Mouse (Mus musculus): ENCODE data around the gene Ttc13.

Ttc13 gene

DNA sequence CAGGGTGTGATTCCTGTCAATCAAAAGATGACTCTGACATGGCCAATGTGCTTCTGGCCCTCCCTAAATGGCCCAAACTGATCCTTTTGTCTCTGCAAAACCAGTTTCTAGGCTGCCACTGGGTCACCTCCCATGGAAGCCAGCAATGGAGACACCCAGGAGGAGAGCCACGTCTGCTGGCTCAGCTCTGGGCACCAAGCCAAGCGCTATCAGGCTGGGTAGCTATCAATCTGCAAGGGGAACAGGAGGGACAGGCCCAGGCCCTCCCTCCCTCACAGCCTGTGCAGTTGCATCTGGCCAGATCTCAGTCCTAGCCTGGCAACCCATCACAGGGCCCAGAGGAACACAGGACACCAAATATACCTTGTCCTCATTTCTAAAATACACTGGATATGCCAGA lies 63.4 kb downstream of the Ttc13 start:
- no peak for DNase-seq (ENCODE audit: low read depth, low spot score)

DNA sequence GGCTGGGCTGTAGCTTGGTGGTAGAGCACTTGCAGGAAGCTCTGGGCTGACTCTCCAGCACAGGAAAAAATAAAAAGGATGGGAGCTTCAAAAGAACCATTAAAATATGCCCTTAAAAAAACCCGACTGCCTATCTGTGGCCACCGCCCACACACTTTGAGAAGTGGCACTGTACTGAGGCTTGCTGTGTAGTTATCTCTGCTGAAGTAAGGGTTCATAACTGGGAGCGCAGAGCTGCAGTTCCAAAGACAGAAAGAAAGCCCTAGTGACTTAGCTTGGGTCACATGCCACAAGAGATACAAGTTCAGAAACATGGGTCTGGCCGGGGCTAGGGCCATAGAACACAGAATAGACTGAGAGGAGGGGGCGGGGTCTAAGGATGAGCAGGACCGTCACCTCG lies 63.8 kb downstream of the Ttc13 start:
- DNase-seq (ENCODE audit: low read depth, low spot score): no peak

DNA sequence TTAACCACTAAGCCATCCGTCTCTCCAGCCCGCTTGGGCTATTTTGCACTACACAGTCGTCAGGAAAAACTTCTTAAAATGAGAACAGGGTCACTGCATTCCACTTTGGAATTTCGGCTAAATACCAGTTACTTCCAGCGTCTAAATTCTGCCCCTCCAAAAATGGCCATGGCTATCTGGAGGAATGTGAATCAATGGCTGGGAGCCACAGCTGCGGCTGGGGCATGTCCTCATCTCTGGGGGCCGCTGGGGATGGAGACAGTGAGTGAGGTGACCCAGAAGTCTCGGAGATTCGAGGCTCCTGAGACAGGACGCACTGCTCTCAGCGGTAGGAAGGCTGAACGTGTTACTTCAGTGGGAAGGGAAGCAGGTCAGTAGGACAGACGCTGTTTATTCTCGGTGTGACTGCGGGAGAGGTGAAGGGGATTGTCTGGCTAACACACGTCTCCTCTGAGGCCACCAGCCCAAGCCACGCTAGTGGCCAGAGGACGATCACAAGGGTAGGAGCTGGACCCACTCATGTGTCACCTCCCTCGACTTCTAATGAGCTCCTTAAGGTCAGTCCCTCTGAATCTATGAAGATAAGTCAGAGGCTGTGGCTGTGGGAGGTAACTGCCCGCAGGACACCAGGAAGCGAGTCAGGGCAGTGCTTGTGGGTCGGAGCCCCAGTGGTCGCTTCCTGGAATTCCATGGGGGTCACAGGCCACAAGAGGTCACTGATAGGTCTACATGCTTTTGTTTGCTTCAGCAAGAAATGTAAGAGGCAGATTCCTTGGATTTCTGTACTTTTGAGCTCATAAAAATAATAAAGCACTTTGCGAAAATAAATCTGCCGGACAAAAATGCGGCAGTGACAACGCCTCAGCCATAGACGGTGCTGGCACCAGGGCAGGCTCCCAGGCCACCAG lies 68.0 kb downstream of the Ttc13 start:
- DNase-seq (ENCODE audit: low read depth, low spot score): no peak

DNA sequence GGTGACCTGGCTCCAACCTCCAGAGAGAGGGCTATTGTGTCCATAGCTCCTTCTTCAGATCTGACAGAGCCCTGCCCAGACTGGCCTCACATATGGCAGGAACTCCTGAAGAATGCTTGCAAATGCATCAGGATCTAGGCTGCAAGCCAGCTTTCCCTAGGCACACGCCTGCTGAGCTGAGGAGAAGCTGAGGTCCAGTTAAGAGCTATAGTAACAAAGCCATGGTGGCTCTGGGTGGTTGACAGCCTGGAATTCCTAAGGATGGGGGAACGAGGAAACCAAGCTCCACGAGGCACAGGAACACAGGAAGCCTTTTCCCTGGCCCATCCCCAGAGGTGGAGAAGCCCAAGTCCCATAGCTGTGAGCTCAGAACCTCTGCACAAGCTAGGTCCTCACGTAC lies 69.2 kb downstream of the Ttc13 start:
- no peak for DNase-seq (ENCODE audit: low read depth, low spot score)

DNA sequence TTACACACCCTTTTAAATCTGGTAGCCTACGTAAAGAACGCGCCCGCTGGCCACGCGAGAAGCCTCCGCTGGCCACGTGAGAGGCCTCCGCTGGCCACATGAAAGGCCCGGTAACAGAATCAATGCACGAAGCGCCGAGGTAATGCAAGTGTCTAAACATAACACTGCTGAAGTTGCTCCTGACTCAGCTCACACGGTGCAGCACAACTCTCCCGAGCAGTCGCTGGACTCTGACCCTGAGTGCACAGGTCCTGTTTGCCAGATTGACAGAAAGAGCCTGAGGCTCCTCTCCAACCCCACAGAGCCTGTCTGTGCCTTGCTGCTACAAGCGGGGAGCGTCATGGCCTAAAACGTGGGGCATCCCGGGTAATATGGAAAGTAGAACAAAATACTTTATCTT lies 70.0 kb downstream of the Ttc13 start:
- no peak for DNase-seq (ENCODE audit: low read depth, low spot score)

DNA sequence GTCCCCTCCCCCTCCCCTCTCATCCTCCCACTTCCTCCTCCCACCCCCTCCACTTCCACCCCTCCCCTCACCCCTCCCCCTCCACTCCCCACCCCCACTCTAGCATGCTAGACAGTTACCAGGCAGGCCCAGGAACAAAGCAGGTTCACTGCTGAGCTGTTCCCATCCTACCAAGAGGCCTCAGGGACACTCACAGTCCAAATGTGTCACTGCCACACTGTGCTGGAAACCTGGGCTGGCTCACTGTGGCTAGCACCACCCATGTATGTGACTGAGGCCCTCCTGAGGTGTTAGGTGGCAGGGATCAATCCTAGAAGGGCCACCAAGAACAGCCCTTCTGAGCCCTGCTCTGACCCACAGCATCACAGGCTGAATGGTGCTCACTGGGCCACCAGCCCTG lies 73.5 kb downstream of the Ttc13 start:
- no peak for DNase-seq (ENCODE audit: low read depth, low spot score)

DNA sequence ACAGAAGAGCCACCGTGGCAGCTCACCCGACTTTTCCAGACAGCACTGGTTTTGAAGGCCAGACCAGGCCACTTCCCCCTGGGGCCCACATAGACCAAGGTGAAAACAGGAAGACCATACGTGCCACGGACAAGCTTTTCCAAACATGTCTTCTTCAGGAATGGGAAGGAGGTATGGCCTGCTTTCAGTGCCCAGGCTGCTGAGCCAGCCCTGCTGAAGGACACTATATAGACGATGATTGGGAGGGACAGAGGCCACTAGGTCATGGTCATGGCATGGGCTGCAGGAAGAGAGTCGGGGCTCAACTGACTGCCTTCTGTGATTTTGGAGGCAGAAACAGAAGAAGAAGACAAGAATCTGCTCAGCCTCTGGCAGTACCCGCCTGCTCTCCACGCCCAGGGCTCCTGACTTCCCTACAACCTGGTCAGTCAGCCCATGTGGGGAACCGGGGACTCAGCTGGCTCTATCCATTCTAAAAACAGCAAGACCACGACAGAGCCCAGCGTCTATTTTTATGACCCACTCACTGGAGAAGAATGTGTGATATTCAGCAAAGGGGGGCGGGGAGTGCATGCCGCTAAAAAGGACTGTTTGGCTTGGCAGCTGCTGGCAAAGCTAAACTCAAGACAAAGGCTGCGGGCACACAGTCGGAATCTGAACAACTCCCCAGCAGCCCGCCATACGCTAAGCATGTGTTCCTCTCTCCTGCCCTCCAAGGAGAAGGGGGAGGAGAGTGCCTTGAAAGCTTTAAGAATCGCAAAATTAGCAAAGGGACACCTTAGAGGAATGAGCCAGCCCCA lies 78.0 kb downstream of the Ttc13 start:
- DNase-seq (ENCODE audit: low read depth, low spot score): no peak

DNA sequence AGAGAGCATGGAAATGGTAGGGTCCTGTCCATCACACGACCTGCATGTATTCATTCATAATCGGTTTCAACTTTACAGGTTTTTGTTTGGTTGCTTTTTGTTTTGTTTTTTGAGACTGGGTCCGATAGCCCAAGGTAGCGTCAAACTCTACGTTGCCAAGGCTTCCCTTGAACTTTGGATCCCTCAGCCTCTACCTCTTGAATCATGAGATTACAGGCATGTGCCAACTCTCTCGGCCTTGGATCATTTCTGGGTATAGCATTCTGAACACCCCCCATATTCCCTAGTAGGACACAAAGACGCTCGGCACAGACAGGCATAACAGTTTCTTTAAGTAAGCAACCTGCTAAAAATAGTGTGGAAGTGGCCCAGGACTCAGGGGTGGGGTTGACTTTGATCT lies 80.2 kb downstream of the Ttc13 start:
- DNase-seq (ENCODE audit: low read depth, low spot score): no peak

DNA sequence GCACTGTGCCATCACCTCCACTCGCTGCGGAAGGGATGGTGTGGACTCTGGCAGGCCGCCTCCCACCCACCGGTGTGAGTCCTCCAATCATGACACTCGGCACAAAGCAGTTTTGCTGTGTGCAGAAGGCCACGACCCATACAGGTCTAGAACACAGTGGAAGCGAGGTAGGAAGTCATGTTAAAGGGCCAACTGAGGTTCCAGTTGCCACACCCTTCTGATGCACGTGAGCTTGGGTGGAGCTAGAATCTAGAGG lies 86.6 kb downstream of the Ttc13 start:
- DNase-seq (ENCODE audit: low read depth, low spot score): no peak

DNA sequence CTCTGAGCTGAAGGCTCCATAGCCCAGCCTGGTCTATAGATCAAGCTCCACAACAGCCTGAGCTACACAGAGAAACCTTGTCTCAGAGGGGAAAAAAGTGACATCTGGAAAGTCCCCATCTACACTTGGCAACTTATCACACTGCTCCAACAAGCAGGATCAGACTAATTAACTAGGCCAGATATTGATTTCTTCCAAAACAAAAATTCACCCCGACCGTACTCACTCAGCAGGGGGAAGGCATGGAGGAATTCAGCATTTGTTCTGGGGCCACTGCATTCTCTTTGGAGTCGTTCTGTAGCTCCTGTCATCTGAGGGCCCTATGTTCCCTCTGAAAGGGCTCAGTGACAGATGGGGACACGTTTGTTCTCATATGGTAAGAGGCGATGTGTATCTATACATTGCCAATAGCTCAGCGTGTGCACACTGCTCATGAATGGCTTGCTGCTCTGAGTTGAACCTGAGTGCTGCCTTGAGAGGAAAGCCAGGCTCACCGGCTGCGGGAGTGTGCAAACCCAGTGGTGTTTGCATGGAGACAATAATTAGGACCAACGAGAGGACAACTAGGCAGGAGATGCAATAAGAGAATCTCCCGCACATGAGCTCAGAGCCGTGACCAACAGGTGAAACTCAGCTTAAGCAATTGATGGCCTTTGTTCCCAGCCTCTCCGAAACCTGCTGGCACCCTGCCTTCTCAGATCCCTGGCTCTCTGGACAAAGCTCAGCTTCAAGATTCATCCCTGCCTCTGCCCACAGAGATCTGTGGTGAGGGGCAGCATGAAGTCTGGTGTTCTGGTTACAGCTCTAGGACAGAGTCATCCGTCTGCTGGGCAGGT lies 87.2 kb downstream of the Ttc13 start:
- DNase-seq (ENCODE audit: low read depth, low spot score): no peak

DNA sequence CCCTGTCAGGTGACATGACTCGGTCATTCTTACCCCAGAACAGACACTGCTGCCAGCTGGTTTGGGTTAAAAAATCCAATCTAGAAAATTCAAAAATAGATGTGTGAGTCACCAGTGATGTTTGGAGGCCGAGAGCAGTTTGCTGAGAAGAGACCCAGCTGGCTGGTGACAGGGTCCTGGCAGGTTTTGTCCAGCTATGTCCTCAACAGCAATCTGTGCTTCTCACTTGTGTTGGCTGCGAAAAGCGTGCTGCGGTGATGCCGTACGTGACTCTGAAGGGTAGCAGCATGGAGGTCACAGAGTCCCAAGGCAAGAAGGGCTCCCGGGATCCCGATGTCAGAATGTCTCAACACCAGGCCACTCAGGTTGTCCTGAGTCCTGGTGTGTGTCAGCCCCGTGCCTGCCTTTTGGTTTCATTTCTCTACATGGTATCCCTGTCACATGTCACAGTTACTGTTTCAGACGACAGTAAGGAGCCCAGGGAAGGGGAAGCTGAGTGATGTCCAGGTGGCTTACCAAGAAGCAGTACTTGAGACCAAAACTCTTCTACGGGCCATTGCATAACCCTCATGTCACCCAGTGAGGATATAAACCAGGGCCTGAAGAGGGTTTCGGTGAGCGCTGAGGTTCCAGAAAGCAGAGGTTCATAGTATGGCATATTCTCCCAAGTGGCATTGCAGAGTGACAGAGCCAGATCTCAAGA lies 88.6 kb downstream of the Ttc13 start:
- no peak for DNase-seq (ENCODE audit: low read depth, low spot score)

DNA sequence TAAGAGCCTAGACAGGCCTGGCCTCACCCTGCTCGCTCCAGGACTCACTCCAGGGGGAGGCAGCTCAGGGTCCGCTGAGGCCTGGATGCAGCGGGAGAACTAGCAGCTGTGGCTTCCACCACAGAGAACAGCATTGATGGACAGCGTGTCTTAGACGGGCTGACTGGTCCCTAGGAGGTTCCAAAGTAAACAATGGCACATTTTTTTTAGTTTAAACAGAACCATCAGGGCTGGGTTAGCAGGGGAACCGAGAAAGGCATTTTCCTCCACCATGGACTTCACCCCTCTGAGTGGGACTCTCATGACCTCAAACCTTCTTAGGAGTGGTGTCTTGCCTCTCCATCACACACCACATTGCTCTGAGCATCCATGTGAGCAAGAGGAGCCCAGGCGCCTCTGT lies 89.8 kb downstream of the Ttc13 start:
- no peak for DNase-seq (ENCODE audit: low read depth, low spot score)

DNA sequence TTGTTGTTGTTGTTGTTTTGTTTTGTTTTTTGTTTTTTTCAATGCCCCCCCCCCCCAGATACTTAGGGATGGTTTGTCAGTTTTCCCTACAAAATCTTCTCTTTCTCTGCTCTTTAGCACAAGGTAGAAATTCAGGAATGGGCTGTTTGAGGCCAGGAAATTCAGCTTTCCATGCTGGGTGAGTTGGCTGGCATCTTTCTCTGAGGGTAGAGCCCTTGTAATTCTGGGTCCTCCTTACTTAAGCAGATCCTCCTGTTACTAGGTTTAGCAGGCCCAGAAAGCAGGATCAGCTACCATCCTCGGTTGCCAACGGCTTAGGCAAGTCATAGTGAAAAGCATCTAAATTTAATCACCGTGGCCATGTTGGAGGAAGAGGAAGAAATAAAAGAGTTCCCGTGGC lies 90.9 kb downstream of the Ttc13 start:
- no peak for DNase-seq (ENCODE audit: low read depth, low spot score)

DNA sequence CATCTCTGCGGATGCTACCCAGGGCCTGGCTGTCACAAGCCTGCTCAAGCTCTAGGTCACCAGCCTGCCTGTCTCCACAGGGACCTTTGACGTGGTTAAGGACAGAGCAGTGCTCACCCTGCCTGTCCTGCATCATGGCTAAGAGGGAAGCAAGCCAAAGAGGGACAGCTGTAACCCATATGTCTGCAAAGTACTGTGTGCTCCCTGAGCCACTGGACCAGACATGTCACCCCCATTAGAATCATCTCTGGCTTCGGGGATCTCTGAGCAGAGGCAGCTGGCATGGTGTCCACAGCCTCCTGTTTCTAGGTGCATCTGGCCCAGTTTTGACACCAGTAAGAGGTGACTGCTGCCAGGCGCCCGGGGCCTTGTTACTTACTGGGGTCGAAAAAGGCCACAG lies 91.3 kb downstream of the Ttc13 start:
- no peak for DNase-seq (ENCODE audit: low read depth, low spot score)

DNA sequence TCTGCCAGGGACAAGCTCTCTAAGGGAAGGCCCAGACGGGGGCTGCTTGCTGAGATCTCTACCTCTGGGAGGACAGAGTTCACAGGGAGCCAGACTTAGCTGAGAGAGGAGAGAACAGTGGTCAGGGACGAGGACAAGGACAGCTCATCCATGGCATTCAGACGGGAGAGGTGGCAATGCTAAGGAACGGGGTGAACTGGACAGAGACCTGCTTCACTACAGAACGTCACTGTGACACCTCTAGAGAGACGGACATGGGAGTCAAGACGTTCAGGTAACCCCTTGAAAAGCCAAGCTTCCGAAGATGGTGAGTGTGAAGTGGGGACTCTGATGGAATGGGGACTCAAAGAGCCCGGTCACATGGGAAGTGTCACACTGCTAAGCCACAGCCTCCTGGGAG lies 95.5 kb downstream of the Ttc13 start:
- DNase-seq (ENCODE audit: low read depth, low spot score): no peak
